Mouse (Mus musculus): ENCODE measurements around the gene Vmn1r94. TPM values are rescaled to one million over a fixed set of nuclear protein-coding genes. Genes with fewer than 3 reads are reported as not detected.
"Not testable (repeated sequence)": the region's sequence is repeated elsewhere in the genome, so short reads cannot be mapped to it uniquely, and the experiment has no call there.

The Vmn1r94 gene
- polyA plus RNA-seq (2015; fragmentation: Nextera tagmentation; extraction: Ambion mirVana) = not detected in 2 replicates

DNA sequence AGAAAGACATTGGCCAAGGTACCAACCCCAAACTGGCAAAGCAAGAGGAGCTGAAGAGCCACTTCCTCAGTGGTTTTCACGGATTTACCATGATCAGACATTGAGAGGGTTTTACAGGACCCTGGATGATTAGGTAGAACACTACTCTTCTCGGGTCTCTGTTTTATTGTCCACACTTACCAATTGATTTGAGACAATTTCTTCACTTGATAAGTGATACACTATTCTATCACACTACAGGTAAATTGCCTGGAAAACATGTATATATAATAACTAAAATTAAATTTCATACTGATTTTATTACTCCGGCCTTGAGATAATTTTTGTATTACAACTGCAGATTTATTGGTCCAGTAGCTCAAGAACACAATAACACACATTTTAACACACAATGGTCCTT lies at the start of gene Vmn1r94:
TSS of gene Vmn1r94 (minus strand) at position 101 of the 400 bp plus-strand sequence.
- H3K27me3 ChIP-seq (ENCODE audit: insufficient read depth, low read length); H3K4me2 ChIP-seq (ENCODE audit: low read depth, low read length); DNase-seq; H3K4me1 ChIP-seq (ENCODE audit: insufficient read depth); H3K9ac ChIP-seq (replicated peaks); H3K27ac ChIP-seq (ENCODE audit: low read depth); H3K9me3 ChIP-seq (ENCODE audit: low read length); H3K36me3 ChIP-seq (replicated peaks; ENCODE audit: insufficient read depth, low read length); H3K4me3 ChIP-seq (ENCODE audit: low read depth, low read length); ATAC-seq: not testable (repeated sequence)
- WGBS (ENCODE audit: insufficient replicate concordance) = no CpG with 5 or more reads among the region's 3 CpGs

DNA sequence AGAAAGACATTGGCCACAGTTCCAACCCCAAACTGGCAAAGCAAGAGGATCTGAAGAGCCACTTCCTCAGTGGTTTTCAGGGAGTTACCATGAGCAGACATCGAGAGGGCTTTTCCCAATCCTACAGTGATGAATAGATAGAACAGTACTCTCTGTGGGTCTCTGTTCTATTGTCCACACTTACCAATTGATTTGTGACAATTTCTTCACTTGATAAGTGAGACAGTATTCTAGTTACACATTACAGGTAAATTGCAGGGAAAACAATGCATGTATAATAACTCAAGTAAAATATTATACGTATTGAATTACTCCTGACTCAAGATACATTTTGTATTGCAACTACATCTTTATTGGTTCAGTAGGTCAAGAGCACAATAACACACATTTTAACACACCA lies 37.3 kb upstream of the Vmn1r94 start, which contains the start of gene Gm6164:
TSS of gene Gm6164 (minus strand) at position 101 of the 400 bp plus-strand sequence.
- H3K36me3 ChIP-seq (replicated peaks; ENCODE audit: insufficient read depth, low read length); H3K4me1 ChIP-seq (ENCODE audit: insufficient read depth); H3K4me2 ChIP-seq (ENCODE audit: low read depth, low read length); H3K27ac ChIP-seq (ENCODE audit: low read depth); H3K27me3 ChIP-seq (ENCODE audit: insufficient read depth, low read length); H3K4me3 ChIP-seq (ENCODE audit: low read depth, low read length); H3K9ac ChIP-seq (replicated peaks); H3K9me3 ChIP-seq (ENCODE audit: low read length); ATAC-seq; DNase-seq: not testable (repeated sequence)
- no CpG with 5 or more reads among the region's 2 CpGs for WGBS (ENCODE audit: insufficient replicate concordance)

DNA sequence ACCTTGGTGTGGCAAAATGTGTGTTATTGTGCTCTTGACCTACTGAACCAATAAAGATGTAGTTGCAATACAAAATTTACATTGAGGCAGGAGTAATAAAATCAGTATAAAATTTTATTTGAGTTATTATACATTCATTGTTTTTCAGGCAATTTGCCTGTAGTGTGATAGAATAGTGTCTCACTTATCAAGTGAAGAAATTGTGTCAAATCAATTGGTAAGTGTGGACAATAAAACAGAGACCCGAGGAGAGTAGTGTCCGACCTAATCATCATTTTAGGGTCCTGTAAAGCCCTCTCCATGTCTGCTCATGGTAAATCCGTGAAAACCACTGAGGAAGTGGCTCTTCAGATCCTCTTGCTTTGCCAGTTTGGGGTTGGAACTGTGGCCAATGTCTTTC lies 25.2 kb upstream of the Vmn1r94 start, which contains the start of gene Vmn1r95:
TSS of gene Vmn1r95 (plus strand) at position 301 of the 400 bp plus-strand sequence.
- H3K9me3 ChIP-seq (ENCODE audit: low read length); ATAC-seq; H3K4me1 ChIP-seq (ENCODE audit: insufficient read depth); H3K27me3 ChIP-seq (ENCODE audit: insufficient read depth, low read length); H3K9ac ChIP-seq (replicated peaks); H3K4me2 ChIP-seq (ENCODE audit: low read depth, low read length); H3K36me3 ChIP-seq (replicated peaks; ENCODE audit: insufficient read depth, low read length); DNase-seq; H3K27ac ChIP-seq (ENCODE audit: low read depth); H3K4me3 ChIP-seq (ENCODE audit: low read depth, low read length): not testable (repeated sequence)
- WGBS (ENCODE audit: insufficient replicate concordance) = no CpG with 5 or more reads among the region's 3 CpGs

DNA sequence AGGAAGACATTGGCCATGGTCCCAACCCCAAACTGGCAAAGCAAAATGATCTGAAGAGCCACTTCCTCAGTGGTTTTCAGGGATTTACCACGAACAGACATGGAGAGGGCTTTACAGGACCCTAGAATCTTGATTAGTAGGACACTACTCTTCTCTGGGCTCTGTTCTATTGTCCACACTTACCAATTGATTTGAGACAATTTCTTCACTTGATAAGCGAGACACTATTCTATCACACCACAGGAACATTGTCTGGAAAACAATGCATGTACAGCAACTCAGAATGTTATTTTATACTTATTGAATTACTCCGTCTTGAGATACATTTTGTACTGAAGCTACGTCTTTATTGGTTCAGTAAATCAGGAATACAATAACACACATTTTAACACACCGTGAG lies 29.2 kb downstream of the Vmn1r94 start, which contains the start of gene Vmn1r93:
TSS of gene Vmn1r93 (minus strand) at position 101 of the 400 bp plus-strand sequence.
- not testable (repeated sequence) for H3K27me3 ChIP-seq (ENCODE audit: insufficient read depth, low read length); DNase-seq; H3K27ac ChIP-seq (ENCODE audit: low read depth); H3K36me3 ChIP-seq (replicated peaks; ENCODE audit: insufficient read depth, low read length); H3K4me3 ChIP-seq (ENCODE audit: low read depth, low read length); H3K9me3 ChIP-seq (ENCODE audit: low read length); ATAC-seq; H3K4me1 ChIP-seq (ENCODE audit: insufficient read depth); H3K9ac ChIP-seq (replicated peaks); H3K4me2 ChIP-seq (ENCODE audit: low read depth, low read length)
- WGBS (ENCODE audit: insufficient replicate concordance) = no CpG with 5 or more reads among the region's 5 CpGs

DNA sequence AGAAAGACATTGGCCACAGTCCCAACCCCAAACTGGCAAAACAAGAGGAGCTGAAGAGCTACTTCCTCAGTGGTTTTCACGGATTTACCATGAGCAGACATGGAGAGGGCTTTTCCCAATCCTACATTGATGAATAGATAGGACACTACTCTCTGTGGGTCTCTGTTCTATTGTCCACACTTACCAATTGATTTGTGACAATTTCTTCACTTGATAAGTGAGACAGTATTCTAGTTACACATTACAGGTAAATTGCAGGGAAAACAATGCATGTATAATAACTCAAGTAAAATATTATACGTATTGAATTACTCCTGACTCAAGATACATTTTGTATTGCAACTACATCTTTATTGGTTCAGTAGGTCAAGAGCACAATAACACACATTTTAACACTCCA lies 45.7 kb downstream of the Vmn1r94 start, which contains the start of gene Gm16442:
TSS of gene Gm16442 (minus strand) at position 101 of the 400 bp plus-strand sequence.
- H3K27ac ChIP-seq (ENCODE audit: low read depth); H3K4me3 ChIP-seq (ENCODE audit: low read depth, low read length); H3K9me3 ChIP-seq (ENCODE audit: low read length); ATAC-seq; H3K4me1 ChIP-seq (ENCODE audit: insufficient read depth); H3K9ac ChIP-seq (replicated peaks); DNase-seq; H3K27me3 ChIP-seq (ENCODE audit: insufficient read depth, low read length); H3K36me3 ChIP-seq (replicated peaks; ENCODE audit: insufficient read depth, low read length); H3K4me2 ChIP-seq (ENCODE audit: low read depth, low read length): not testable (repeated sequence)
- WGBS (ENCODE audit: insufficient replicate concordance) = no CpG with 5 or more reads among the region's 2 CpGs

Other genes starting within 250 kb of the Vmn1r94 start
- gene Pvr, start 247.2 kb downstream of the Vmn1r94 start, polyA plus RNA-seq (2015; fragmentation: Nextera tagmentation; extraction: Ambion mirVana) = 2.2 and 3.0 TPM in 2 replicates
- 0.69 and 0.89 TPM in 2 replicates for gene Igsf23, start 217.6 kb downstream of the Vmn1r94 start, polyA plus RNA-seq (2015; fragmentation: Nextera tagmentation; extraction: Ambion mirVana)
- not detected in 2 replicates for gene Ceacam20, start 203.0 kb downstream of the Vmn1r94 start, polyA plus RNA-seq (2015; fragmentation: Nextera tagmentation; extraction: Ambion mirVana)
- not detected in 2 replicates for gene Nlrp9b, start 176.9 kb downstream of the Vmn1r94 start, polyA plus RNA-seq (2015; fragmentation: Nextera tagmentation; extraction: Ambion mirVana)
- not detected in 2 replicates for gene Vmn1r91, start 68.7 kb downstream of the Vmn1r94 start, polyA plus RNA-seq (2015; fragmentation: Nextera tagmentation; extraction: Ambion mirVana)
- not detected in 2 replicates for gene Gm16442, start 45.8 kb downstream of the Vmn1r94 start, polyA plus RNA-seq (2015; fragmentation: Nextera tagmentation; extraction: Ambion mirVana)
- gene Vmn1r93, start 29.3 kb downstream of the Vmn1r94 start, polyA plus RNA-seq (2015; fragmentation: Nextera tagmentation; extraction: Ambion mirVana) = not detected in 2 replicates
- not detected in 2 replicates for gene Vmn1r95, start 25.3 kb upstream of the Vmn1r94 start, polyA plus RNA-seq (2015; fragmentation: Nextera tagmentation; extraction: Ambion mirVana)
- not detected in 2 replicates for gene Gm6164, start 37.2 kb upstream of the Vmn1r94 start, polyA plus RNA-seq (2015; fragmentation: Nextera tagmentation; extraction: Ambion mirVana)
- not detected in 2 replicates for gene Gm4498, start 65.5 kb upstream of the Vmn1r94 start, polyA plus RNA-seq (2015; fragmentation: Nextera tagmentation; extraction: Ambion mirVana)
- gene Gm5890, start 94.5 kb upstream of the Vmn1r94 start, polyA plus RNA-seq (2015; fragmentation: Nextera tagmentation; extraction: Ambion mirVana) = not detected in 2 replicates
- not detected in 2 replicates for gene Gm4133, start 165.7 kb upstream of the Vmn1r94 start, polyA plus RNA-seq (2015; fragmentation: Nextera tagmentation; extraction: Ambion mirVana)
- not detected in 2 replicates for gene Gm5728, start 207.0 kb upstream of the Vmn1r94 start, polyA plus RNA-seq (2015; fragmentation: Nextera tagmentation; extraction: Ambion mirVana)
- gene Vmn1r100, start 249.6 kb upstream of the Vmn1r94 start, polyA plus RNA-seq (2015; fragmentation: Nextera tagmentation; extraction: Ambion mirVana) = not detected in 2 replicates